Mouse (Mus musculus) spleen, postnatal 4 days (tissue): Measurements from ENCODE around the gene Mast1.

Source experiments
- DNase-seq, 2 experiments: peaks; one replicate each; pipeline ENCODE4 v3.0.0; 2022; ENCODE audit warnings: low spot score in 2 of 2

Mast1 gene

GRCm38 (mm10) chr8:84973803-84974542, 36.8 kb upstream of the Mast1 start:
- peak; percentile 54 to 70 for DNase-seq

DNA sequence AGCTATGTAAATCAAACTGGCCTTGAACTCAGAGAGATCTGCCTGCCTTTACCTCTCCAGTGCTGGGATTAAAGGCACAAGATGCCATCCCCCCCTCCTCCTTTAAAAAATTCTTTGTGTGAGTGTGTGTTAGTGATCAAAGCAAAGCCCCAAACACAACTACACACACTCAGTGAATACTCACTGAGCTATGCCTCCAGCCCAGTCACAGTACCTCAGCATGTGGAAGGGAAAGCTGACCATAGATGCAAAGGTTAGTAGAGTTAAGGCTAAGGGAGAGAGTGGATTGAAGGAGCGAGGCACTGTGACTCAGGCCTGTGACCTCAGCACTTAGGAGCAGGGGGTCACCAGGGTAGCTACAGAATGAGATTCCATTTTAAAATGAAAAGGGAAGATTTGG, 35.9 kb upstream of the Mast1 start:
- DNase-seq = peak in 1 of 2 experiments; percentile 53

- peak; percentile 84 for DNase-seq
These were observed 33.8 kb upstream of the Mast1 start for GRCm38 (mm10) chr8:84970913-84971312.

DNA sequence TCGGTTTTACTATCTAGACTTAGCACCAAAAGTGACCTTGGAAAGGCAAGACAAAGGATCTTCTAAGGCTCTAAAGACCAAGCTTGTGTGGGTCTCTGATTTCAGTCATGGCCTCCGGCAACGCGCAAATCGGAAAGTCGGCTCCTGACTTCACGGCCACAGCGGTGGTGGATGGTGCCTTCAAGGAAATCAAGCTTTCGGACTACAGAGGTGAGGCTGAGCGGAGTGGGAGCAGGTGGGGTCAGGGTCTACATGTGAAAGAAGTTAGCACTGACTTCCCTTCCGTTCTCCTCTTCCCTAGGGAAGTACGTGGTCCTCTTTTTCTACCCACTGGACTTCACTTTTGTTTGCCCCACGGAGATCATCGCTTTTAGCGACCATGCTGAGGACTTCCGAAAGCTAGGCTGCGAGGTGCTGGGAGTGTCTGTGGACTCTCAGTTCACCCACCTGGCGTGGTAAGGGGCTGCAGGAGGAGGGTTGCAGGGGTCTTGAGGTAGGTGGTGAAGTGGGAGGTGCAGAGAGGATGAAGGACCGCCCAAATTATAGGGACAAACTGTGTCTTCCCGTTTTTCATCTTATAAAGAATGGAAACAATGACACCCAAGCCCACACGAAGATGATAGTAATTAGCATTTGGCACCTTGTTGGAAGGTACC, 33.1 kb upstream of the Mast1 start:
- peak; percentile 34 to 77 for DNase-seq

- DNase-seq = peak; percentile 87 to 93
These were observed 32.3 kb upstream of the Mast1 start, which contains the start of the genes Gm49661, Prdx2 and Rnaseh2a for GRCm38 (mm10) chr8:84969241-84970134. Gene Gm49661, minus strand, starts transcription at chr8:84969433. Gene Prdx2, plus strand, starts transcription at chr8:84969587. Gene Rnaseh2a, minus strand, starts transcription at chr8:84969767.

GRCm38 (mm10) chr8:84968650-84969049, 31.5 kb upstream of the Mast1 start:
- peak in 1 of 2 experiments; percentile 65 for DNase-seq

DNA sequence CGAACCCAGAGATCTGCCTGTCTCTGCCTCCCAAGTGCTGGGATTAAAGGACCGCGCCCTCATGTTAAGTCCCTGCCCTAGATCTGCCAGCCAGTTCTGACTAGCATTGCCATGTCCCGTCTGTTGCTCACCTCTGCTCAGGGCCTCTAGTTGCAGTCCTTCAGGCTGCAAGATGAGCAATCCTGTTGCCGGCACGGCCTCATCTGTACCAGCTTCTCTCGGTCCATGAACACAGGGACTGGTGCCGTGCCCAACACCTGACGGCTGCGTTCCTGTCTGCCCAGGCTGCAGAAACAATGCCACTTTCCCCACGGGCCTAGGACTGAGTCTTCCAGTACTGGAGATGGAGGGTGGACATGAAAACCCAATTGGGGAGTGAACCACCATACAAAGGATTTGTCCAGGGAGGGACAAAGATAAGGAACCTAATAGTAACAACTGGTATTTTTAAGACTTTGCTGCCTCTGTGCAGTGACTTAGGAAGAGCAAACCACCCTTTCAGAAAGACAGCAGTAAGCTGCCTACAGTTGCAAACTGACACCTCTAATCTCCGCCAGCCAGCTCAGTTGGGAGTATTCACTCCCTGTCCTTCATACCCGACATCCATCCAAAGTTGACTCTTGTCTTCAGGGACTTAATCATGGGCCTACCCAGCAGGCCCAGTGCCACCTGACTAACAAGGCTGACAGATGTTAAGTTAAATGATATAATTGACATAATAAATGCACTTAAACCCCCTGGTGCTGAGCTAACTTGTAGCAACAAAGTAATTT, 30.6 kb upstream of the Mast1 start:
- peak in 1 of 2 experiments; percentile 64 for DNase-seq

DNA sequence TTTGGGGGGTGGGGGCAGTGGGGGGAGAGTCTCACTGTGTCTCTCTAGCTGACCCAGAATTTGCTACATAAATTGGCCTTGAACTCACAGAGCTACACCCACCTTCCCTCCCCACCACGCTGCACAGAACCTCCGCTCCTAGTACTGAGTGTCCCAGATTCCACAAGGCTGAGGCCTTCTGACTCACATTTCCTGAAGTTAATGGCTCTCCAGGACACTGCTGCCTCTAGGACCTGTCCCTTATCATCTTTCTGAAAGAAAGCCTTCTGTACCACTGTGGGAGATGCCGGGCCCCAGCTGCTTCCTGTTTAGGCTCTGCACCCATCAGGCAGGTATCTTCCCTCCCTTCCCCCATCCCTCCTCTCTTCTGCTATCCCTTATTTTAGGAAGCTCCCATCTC, 29.4 kb upstream of the Mast1 start:
- DNase-seq = peak in 1 of 2 experiments; percentile 62

DNA sequence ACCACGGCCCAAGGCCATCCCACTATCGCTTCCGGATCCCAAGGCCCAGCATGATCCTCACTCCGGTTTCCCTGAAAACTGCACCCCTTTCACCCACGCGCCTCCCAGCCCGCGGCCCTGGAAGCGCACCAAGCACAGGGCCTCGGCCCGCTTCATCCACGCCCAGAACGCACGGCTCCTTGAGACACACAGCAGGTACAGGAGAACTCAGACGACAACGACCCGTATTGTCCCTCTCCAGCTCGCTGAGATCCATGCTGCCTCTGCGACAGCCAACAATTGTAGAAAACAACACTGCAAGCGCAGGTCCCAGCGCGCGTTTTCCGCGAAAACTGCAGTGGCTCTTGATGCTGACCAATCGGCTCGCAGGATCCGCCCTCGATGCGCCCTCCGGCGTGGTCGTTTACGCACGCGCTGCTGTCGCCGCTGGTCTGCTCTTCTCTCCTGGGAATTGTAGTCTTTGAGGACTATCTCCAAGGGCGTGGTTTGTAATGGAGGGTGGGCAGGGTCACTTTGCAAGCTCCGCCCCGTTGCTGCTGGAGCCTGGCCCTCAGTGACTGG, 28.7 kb upstream of the Mast1 start:
- DNase-seq = peak; percentile 94

DNA sequence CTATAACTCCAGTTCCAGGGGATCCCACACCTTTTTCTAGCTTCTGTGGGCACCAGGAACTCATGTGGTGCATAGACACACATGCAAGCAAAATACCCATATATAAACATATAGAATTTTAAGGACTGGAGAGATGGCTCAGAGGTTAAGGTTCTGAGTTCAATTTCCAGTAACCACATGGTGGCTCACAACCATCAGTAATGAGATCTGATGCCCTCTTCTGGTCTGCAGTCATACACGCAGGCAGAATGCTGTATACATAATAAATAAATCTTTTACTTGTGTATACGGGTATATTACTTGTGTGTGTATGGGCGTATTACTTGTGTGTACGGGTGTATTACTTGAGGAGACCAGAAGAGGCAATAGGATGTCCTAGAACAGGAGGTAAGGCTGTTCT, 26.8 kb upstream of the Mast1 start:
- DNase-seq = no peak

DNA sequence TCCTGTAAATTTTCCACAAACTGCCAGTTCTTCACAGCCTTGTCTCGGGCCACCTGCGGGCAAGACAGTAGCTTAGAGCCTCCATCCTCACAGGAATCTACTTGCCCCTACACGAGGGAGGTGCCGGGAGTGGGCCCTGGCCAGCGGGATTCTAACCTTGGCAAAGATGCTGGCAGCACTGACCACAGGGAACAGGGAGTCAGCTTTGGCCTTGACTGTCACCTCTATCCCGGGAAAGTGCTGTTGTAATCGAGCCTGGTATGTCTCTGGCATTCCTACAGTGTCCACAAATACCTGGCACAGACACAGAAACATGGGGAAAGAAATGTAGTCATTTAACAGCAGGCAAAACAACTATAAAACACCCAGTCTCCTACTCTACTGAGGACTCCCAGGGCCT, 22.7 kb upstream of the Mast1 start:
- no peak for DNase-seq

DNA sequence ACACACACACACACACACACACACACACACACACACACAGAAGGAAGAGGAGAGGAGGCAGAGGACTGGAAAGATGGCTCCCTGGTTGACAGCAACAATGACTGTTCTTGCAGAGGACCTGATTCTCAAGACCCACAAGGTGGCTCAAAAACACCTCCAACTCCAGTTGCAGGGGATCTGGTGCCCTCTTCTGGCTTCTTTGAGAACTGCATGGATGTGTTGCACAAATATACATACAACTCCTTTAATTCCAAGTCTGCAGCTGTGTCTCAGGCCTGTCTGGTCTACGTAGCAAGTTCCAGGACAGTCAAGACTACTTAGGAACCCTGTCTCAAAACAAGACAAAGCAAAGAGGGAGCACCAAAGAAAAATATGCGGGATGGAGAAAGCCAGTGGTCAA, 19.6 kb upstream of the Mast1 start:
- peak; percentile 80 to 93 for DNase-seq

- DNase-seq = no peak
These were observed 15.6 kb upstream of the Mast1 start for GRCm38 (mm10) chr8:84952612-84953255.

DNA sequence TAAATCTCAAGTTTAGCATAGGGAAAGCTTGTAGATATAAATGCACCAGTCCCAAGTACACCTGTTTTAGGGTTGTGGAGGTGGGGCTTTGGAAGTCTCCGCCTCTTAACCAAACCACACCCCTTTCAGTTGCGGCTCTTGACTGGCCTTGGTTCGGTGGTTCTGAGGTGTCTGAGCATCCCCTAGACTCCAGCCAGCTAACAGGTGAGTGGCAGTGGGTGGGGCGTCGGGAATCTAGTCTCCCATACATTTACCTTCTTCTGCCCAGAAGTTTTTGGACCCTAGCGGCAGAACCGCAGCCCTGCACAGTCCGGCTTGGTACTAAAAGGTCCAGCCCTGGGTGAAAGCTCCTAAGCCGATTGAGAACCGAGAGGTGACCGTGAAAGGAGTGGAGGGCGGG, 12.6 kb upstream of the Mast1 start:
- no peak for DNase-seq

- peak in 1 of 2 experiments; percentile 74 for DNase-seq
These were observed 10.0 kb upstream of the Mast1 start for GRCm38 (mm10) chr8:84947241-84947545.

- DNase-seq = no peak
These were observed 9.5 kb upstream of the Mast1 start, which contains the start of gene Rtbdn for GRCm38 (mm10) chr8:84946528-84947240. Gene Rtbdn, plus strand, starts transcription at chr8:84946991.

GRCm38 (mm10) chr8:84945633-84946527, 8.7 kb upstream of the Mast1 start:
- peak in 1 of 2 experiments; percentile 68 for DNase-seq

- DNase-seq = no peak
These were observed 8.1 kb upstream of the Mast1 start for GRCm38 (mm10) chr8:84945235-84945632.
